Mouse (Mus musculus) lung, postnatal 0 days (tissue): ENCODE measurements around the gene Mmp27.

Experiments used
- CTCF ChIP-seq: IDR thresholded peaks from 2 replicates; pipeline ENCODE4 v1.5.1; 2016; ENCODE audit warnings: antibody characterized with exemption, mild to moderate bottlenecking
- EP300 ChIP-seq: IDR thresholded peaks from 2 replicates; pipeline ENCODE4 v1.6.1; 2016; ENCODE audit warnings: antibody characterized with exemption, mild to moderate bottlenecking, control low read depth

- TF ChIP-seq CTCF (no peak), EP300 (no peak)
Observed at GRCm38 (mm10) chr9:7542763-7543162, 28.4 kb upstream of the Mmp27 start.
